Mouse (Mus musculus): Measurements from ENCODE around the gene Gm20388.

GRCm38 (mm10) chr8:120777732-120778131, 867.1 kb downstream of the Gm20388 start:
- TF ChIP-seq POLR2A (IDR thresholded peaks at IDR 0.05; ENCODE audit: insufficient read depth, low read depth, low read length) (no peak), CTCF (IDR thresholded peaks at IDR 0.05; ENCODE audit: insufficient read depth, low read depth, low read length) (no peak)

Data from olfactory bulb, adult 2 months (tissue).